Mouse (Mus musculus): ENCODE data around the gene Glis2.

DNA sequence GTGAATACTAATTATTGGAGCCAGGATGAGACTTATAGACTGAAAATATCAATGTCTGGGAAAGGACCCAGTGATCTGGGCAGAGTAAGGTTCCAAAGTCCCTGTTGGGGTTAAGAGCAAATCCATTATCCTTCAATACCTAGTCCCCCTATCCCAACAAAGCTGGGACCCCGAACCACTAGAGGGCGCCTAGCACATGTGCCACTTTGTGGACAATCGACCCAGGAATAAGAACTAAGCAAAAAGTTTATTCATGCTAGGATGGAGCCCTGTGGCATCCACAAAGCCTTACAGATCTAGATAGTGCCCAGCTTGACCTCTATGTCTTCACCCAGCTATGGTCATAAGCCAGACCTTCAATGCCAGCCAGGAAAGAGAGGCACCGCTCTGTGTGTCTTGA, 26.6 kb upstream of the Glis2 start:
- TF ChIP-seq CTCF (conservative IDR thresholded peaks at IDR 0.05; ENCODE audit: low read length) (peak; percentile 87), NANOG (IDR thresholded peaks at IDR 0.05; ENCODE audit: borderline replicate concordance, low read length) (no peak), POU5F1 (IDR thresholded peaks at IDR 0.05; ENCODE audit: borderline replicate concordance, low read length) (no peak)
